Comparison of ENCODE assay signal across 8 mouse cellular contexts in genomic region chr7:142249824-142250223, GRCm38 (mm10). TPM values are rescaled to one million over a fixed set of nuclear protein-coding genes. Genes with fewer than 3 reads are reported as not detected.
DNase-seq lines count a peak whose midpoint lies in the region; ATAC-seq and TF ChIP-seq lines count a peak whose summit lies in the region.

No protein-coding gene starts in this region.

- H3K27me3 ChIP-seq in cerebellum, adult 2 months (ENCODE audit: control insufficient read depth, insufficient read depth, low read length): no peaks in the 10 kb centered on the region
- H3K27me3 ChIP-seq in limb, embryonic 11.5 days (ENCODE audit: control insufficient read depth, insufficient read depth, low read length): no peaks in the 10 kb centered on the region

- ATAC-seq in limb, embryonic 11.5 days (ENCODE audit: insufficient number of reproducible peaks, low FRiP score, low TSS enrichment, low read depth): no peak

- peak; percentile 14; the same call in 1 of the 2 replicates for TF ChIP-seq CTCF in cerebellum, adult 2 months (IDR thresholded peaks at IDR 0.05; ENCODE audit: borderline replicate concordance, insufficient read depth, low read depth, low read length)

- peak; percentile 3 to 8 for DNase-seq in cerebellum, adult 2 months
- no peak for DNase-seq in cerebellum, adult 9-11 months
- peak; percentile 18 for DNase-seq in ovary, postnatal 36 days (ENCODE audit: low spot score)
- no peak for DNase-seq in ovary, postnatal 10 days (ENCODE audit: low spot score)
- DNase-seq in cerebellum, postnatal 10 days: peak; percentile 76 to 80
- DNase-seq in kidney, adult 8-10 months: peak; percentile 9 to 21
- DNase-seq in limb, embryonic 11.5 days (ENCODE audit: low spot score): peak; percentile 53
- DNase-seq in telencephalon, adult 2 months (ENCODE audit: low read depth, low spot score): peak; percentile 11

- no peak overlapping the region for H3K4me3 ChIP-seq in cerebellum, adult 2 months (replicated peaks; ENCODE audit: insufficient read depth, low read depth, low read length)
- H3K4me3 ChIP-seq in limb, embryonic 11.5 days (ENCODE audit: low read depth, low read length): no peak overlapping the region

- H3K4me2 ChIP-seq in limb, embryonic 11.5 days (ENCODE audit: low read depth, severe bottlenecking): no peak overlapping the region

- no peak overlapping the region for H3K27ac ChIP-seq in cerebellum, adult 2 months (ENCODE audit: insufficient read depth, low read length)
- H3K27ac ChIP-seq in limb, embryonic 11.5 days (replicated peaks; ENCODE audit: low read depth, low read length): no peak overlapping the region

- H3K9ac ChIP-seq in limb, embryonic 11.5 days (ENCODE audit: low read length): no peak overlapping the region

- WGBS in cerebellum, adult 2 months: 3% methylated on average over 1 of the region's 1 CpGs
- WGBS in limb, embryonic 11.5 days: 0% methylated on average over 1 of the region's 1 CpGs

- no peaks in the 10 kb centered on the region for H3K36me3 ChIP-seq in limb, embryonic 11.5 days (ENCODE audit: control insufficient read depth, insufficient read depth, low read length)

- no peaks in the 10 kb centered on the region for H3K4me1 ChIP-seq in cerebellum, adult 2 months (ENCODE audit: control insufficient read depth, insufficient read depth, low read length)
- no peaks in the 10 kb centered on the region for H3K4me1 ChIP-seq in limb, embryonic 11.5 days (ENCODE audit: control insufficient read depth, insufficient read depth, low read length)

- H3K9me3 ChIP-seq in limb, embryonic 11.5 days (ENCODE audit: control insufficient read depth, low read length): no peaks in the 10 kb centered on the region

- no peak for TF ChIP-seq POLR2A in cerebellum, adult 2 months (IDR thresholded peaks at IDR 0.05; ENCODE audit: borderline replicate concordance, insufficient read depth, low read length)

RNA-seq across cellular contexts. Expression of gene Gm2431, which starts 8.3 kb away (rescaled TPM):
- polyA plus RNA-seq in cerebellum, adult 2 months (2012; rRNA removed): not detected in 2 replicates
- not detected in 2 replicates for polyA plus RNA-seq in limb, embryonic 11.5 days (2014; fragmentation: Nextera tagmentation; extraction: Ambion mirVana)

RNA-seq across cellular contexts. Expression of gene Gm40460, which starts 8.9 kb away (rescaled TPM):
- not detected in 2 replicates for polyA plus RNA-seq in cerebellum, adult 2 months (2012; rRNA removed)
- not detected in 2 replicates for polyA plus RNA-seq in limb, embryonic 11.5 days (2014; fragmentation: Nextera tagmentation; extraction: Ambion mirVana)

RNA-seq across cellular contexts. Expression of gene Krtap5-5, which starts 20.1 kb away (rescaled TPM):
- polyA plus RNA-seq in cerebellum, adult 2 months (2012; rRNA removed): not detected in 2 replicates
- polyA plus RNA-seq in limb, embryonic 11.5 days (2014; fragmentation: Nextera tagmentation; extraction: Ambion mirVana): not detected in 2 replicates

RNA-seq across cellular contexts. Expression of gene Gm4559, which starts 24.3 kb away (rescaled TPM):
- polyA plus RNA-seq in cerebellum, adult 2 months (2012; rRNA removed): not detected in 2 replicates
- polyA plus RNA-seq in limb, embryonic 11.5 days (2014; fragmentation: Nextera tagmentation; extraction: Ambion mirVana): not detected in 2 replicates

RNA-seq across cellular contexts. Expression of gene Gm7579, which starts 38.2 kb away (rescaled TPM):
- polyA plus RNA-seq in cerebellum, adult 2 months (2012; rRNA removed): 0.16 TPM in 1 of 2 replicates, not detected in the other
- not detected in 2 replicates for polyA plus RNA-seq in limb, embryonic 11.5 days (2014; fragmentation: Nextera tagmentation; extraction: Ambion mirVana)

Comparison
In these comparisons a context has a peak if more than half of its experiments do, and no peak if none do; other contexts are left out.
1. DNase-seq: peak in cerebellum, adult 2 months (2 of 2), ovary, postnatal 36 days (single experiment), cerebellum, postnatal 10 days (2 of 2), kidney, adult 8-10 months (2 of 2), limb, embryonic 11.5 days (single experiment) and telencephalon, adult 2 months (single experiment); none in cerebellum, adult 9-11 months (single experiment) and ovary, postnatal 10 days (single experiment).